Mouse (Mus musculus) CH12.LX (cell line): Measurements from ENCODE around the gene Plekhg2. TPM values are rescaled to one million over a fixed set of nuclear protein-coding genes. Genes with fewer than 3 reads are reported as not detected.
A peak's percentile ranks its signal among the peaks of the same experiment; 100 is the strongest.

ENCODE experiments used
- DNase-seq: peaks from one replicate; pipeline ENCODE4 v3.0.0-alpha.2; 2013; ENCODE audit errors: extremely low read depth
- H3K27ac ChIP-seq: 2 replicates; pipeline ENCODE4 v1.5.1; 2012; ENCODE audit warnings: low read depth, mild to moderate bottlenecking, control low read depth, moderate library complexity; ENCODE audit not compliant: insufficient read depth
- H3K27me3 ChIP-seq: replicated peaks from 2 replicates; pipeline ENCODE3; 2012; ENCODE audit warnings: inconsistent platforms
- H3K36me3 ChIP-seq, 2 experiments: replicated peaks in 1 of 2; 2 replicates each; pipeline versions ENCODE3 to v1.6.1; 2012; ENCODE audit warnings: inconsistent platforms in 1 of 2, low read length in 1 of 2, mild to moderate bottlenecking in 1 of 2, mixed read lengths in 1 of 2, moderate library complexity in 1 of 2; ENCODE audit not compliant: control insufficient read depth in 1 of 2, insufficient read depth in 1 of 2
- H3K4me1 ChIP-seq, 2 experiments: 2 replicates each; pipeline ENCODE4 v1.6.1; 2012; ENCODE audit warnings: inconsistent platforms in 1 of 2, moderate library complexity in 1 of 2; ENCODE audit not compliant: insufficient read depth in 2 of 2, control insufficient read depth in 1 of 2
- H3K4me2 ChIP-seq: 2 replicates; pipeline ENCODE4 v1.6.1; 2012; ENCODE audit warnings: low read depth, mild to moderate bottlenecking, control low read depth; ENCODE audit not compliant: poor library complexity, insufficient read depth, severe bottlenecking
- H3K4me3 ChIP-seq, 3 experiments: fragments of 150-350 bp in 1 of 3; sonication (generic) in 1 of 3; replicated peaks in 1 of 3; 2 replicates each; pipeline versions ENCODE3 to v1.5.1; 2011 to 2012; ENCODE audit warnings: low read depth in 2 of 3, low read length in 2 of 3, mild to moderate bottlenecking in 2 of 3, moderate library complexity in 2 of 3, control low read depth in 1 of 3, improper control_type of control experiment in 1 of 3, inconsistent platforms in 1 of 3, mixed read lengths in 1 of 3; ENCODE audit not compliant: poor library complexity in 1 of 3
- H3K79me2 ChIP-seq: replicated peaks from 2 replicates; pipeline ENCODE4 v1.6.1; 2012; ENCODE audit warnings: mild to moderate bottlenecking, moderate library complexity; ENCODE audit not compliant: control insufficient read depth, poor library complexity, insufficient read depth, severe bottlenecking; ENCODE audit errors: extremely low read depth
- H3K9ac ChIP-seq: 2 replicates; pipeline ENCODE4 v1.6.1; 2012; ENCODE audit warnings: low read depth, mild to moderate bottlenecking, control low read depth, moderate library complexity; ENCODE audit not compliant: insufficient read depth
- H3K9me3 ChIP-seq: replicated peaks from 2 replicates; pipeline ENCODE3; 2012; ENCODE audit warnings: low read length, inconsistent platforms, mixed read lengths
- CHD1 ChIP-seq: IDR thresholded peaks from 2 replicates; pipeline ENCODE4 v1.6.1; 2012; ENCODE audit warnings: low read depth, low read length, improper control_type of control experiment, inconsistent platforms
- CHD2 ChIP-seq: IDR thresholded peaks from 2 replicates; pipeline ENCODE4 v1.6.1; 2011; ENCODE audit warnings: low read length, improper control_type of control experiment
- E2F4 ChIP-seq: IDR thresholded peaks from 2 replicates; pipeline ENCODE4 v1.6.1; 2011; ENCODE audit warnings: low read depth, low read length, improper control_type of control experiment; ENCODE audit not compliant: insufficient replicate concordance
- ELF1 ChIP-seq: IDR thresholded peaks from 2 replicates; pipeline ENCODE4 v1.6.1; 2014; ENCODE audit warnings: low read depth, mild to moderate bottlenecking, inconsistent platforms, low read length, improper control_type of control experiment
- EP300 ChIP-seq: IDR thresholded peaks from 2 replicates; pipeline ENCODE4 v1.6.1; 2011; ENCODE audit warnings: low read length, improper control_type of control experiment
- ETS1 ChIP-seq: conservative IDR thresholded peaks from 2 replicates; pipeline ENCODE4 v1.6.1; 2012; ENCODE audit warnings: low read depth, mild to moderate bottlenecking, inconsistent platforms, low read length, improper control_type of control experiment, moderate library complexity
- GABPA ChIP-seq: IDR thresholded peaks from 2 replicates; pipeline ENCODE4 v1.6.1; 2012; ENCODE audit warnings: low read depth, low read length, improper control_type of control experiment, inconsistent platforms; ENCODE audit not compliant: insufficient replicate concordance
- HCFC1 ChIP-seq: IDR thresholded peaks from 2 replicates; pipeline ENCODE4 v1.6.1; 2012; ENCODE audit warnings: low read depth, mild to moderate bottlenecking, inconsistent platforms, low read length, improper control_type of control experiment
- IRF4 ChIP-seq: IDR thresholded peaks from 2 replicates; pipeline ENCODE4 v1.6.1; 2014; ENCODE audit warnings: low read depth, mild to moderate bottlenecking, inconsistent platforms, low read length, improper control_type of control experiment
- JUN ChIP-seq: IDR thresholded peaks from 2 replicates; pipeline ENCODE4 v1.6.1; 2011; ENCODE audit warnings: low read depth, mild to moderate bottlenecking, low read length, improper control_type of control experiment, moderate library complexity; ENCODE audit not compliant: insufficient read depth
- JUND ChIP-seq: conservative IDR thresholded peaks from 2 replicates; pipeline ENCODE4 v1.6.1; 2011; ENCODE audit warnings: low read depth, low read length, improper control_type of control experiment
- KAT2A ChIP-seq: IDR thresholded peaks from 2 replicates; pipeline ENCODE4 v1.6.1; 2012; ENCODE audit warnings: low read length, improper control_type of control experiment, inconsistent platforms; ENCODE audit not compliant: insufficient replicate concordance
- MAFK ChIP-seq: IDR thresholded peaks from 2 replicates; pipeline ENCODE4 v1.6.1; 2011; ENCODE audit warnings: low read length, improper control_type of control experiment; ENCODE audit not compliant: insufficient replicate concordance
- MAX ChIP-seq: IDR thresholded peaks from 2 replicates; pipeline ENCODE4 v1.6.1; 2011; ENCODE audit warnings: low read length, improper control_type of control experiment
- MAZ ChIP-seq: IDR thresholded peaks from 2 replicates; pipeline ENCODE4 v1.6.1; 2012; ENCODE audit warnings: low read depth, mild to moderate bottlenecking, inconsistent platforms, low read length, improper control_type of control experiment, moderate library complexity
- MEF2A ChIP-seq: IDR thresholded peaks from 2 replicates; pipeline ENCODE4 v1.6.1; 2014; ENCODE audit warnings: low read depth, mild to moderate bottlenecking, inconsistent platforms, low read length, improper control_type of control experiment, borderline replicate concordance
- MXI1 ChIP-seq: IDR thresholded peaks from 2 replicates; pipeline ENCODE4 v1.6.1; 2011; ENCODE audit warnings: mild to moderate bottlenecking, low read depth, low read length, improper control_type of control experiment
- NRF1 ChIP-seq: IDR thresholded peaks from 2 replicates; pipeline ENCODE4 v1.6.1; 2014; ENCODE audit warnings: low read depth, mild to moderate bottlenecking, inconsistent platforms, low read length, improper control_type of control experiment, moderate library complexity
- POLR2A ChIP-seq: IDR thresholded peaks from 2 replicates; pipeline ENCODE4 v1.6.1; 2011; ENCODE audit warnings: low read depth, mild to moderate bottlenecking, improper control_type of control experiment, low read length
- RAD21 ChIP-seq: IDR thresholded peaks from 2 replicates; pipeline ENCODE4 v1.6.1; 2011; ENCODE audit warnings: low read depth, mild to moderate bottlenecking, low read length, improper control_type of control experiment, moderate library complexity
- SIN3A ChIP-seq: IDR thresholded peaks from 2 replicates; pipeline ENCODE4 v1.6.1; 2012; ENCODE audit warnings: low read length, improper control_type of control experiment, inconsistent platforms
- TBP ChIP-seq: conservative IDR thresholded peaks from 2 replicates; pipeline ENCODE4 v1.6.1; 2011; ENCODE audit warnings: low read depth, low read length, improper control_type of control experiment
- TCF12 ChIP-seq: IDR thresholded peaks from 2 replicates; pipeline ENCODE4 v1.6.1; 2014; ENCODE audit warnings: low read depth, mild to moderate bottlenecking, inconsistent platforms, low read length, improper control_type of control experiment
- USF1 ChIP-seq: IDR thresholded peaks from 2 replicates; pipeline ENCODE4 v1.6.1; 2014; ENCODE audit warnings: low read depth, mild to moderate bottlenecking, inconsistent platforms, low read length, improper control_type of control experiment
- USF2 ChIP-seq: conservative IDR thresholded peaks from 2 replicates; pipeline ENCODE4 v1.6.1; 2011; ENCODE audit warnings: low read depth, low read length, improper control_type of control experiment
- ZC3H11A ChIP-seq: IDR thresholded peaks from 2 replicates; pipeline ENCODE4 v1.6.1; 2012; ENCODE audit warnings: low read depth, mild to moderate bottlenecking, inconsistent platforms, low read length, improper control_type of control experiment
- ZKSCAN1 ChIP-seq: IDR thresholded peaks from 2 replicates; pipeline ENCODE4 v1.6.1; 2012; ENCODE audit warnings: low read depth, inconsistent platforms, low read length, improper control_type of control experiment, borderline replicate concordance
- ZMIZ1 ChIP-seq: IDR thresholded peaks from 2 replicates; pipeline ENCODE4 v1.6.1; 2012; ENCODE audit warnings: low read depth, mild to moderate bottlenecking, inconsistent platforms, low read length, improper control_type of control experiment
- ZNF384 ChIP-seq: IDR thresholded peaks from 2 replicates; pipeline ENCODE4 v1.6.1; 2012; ENCODE audit warnings: low read depth, low read length, improper control_type of control experiment, inconsistent platforms
- dilution Hi-C: fragments of 300-500 bp; cut with MboI; formaldehyde crosslinking; loops from 2 replicates; pipeline ENCODE4 v1.14.3; 2020; ENCODE audit warnings: low sequenced_read_pairs; ENCODE audit not compliant: extremely low pct_unique_long_range_greater_than_20kb, extremely low pct_ligation_motif_present
- in situ Hi-C: fragments of 300-500 bp; cut with MboI; formaldehyde crosslinking; loops from 3 replicates; pipeline ENCODE4 v1.14.3; 2019; ENCODE audit warnings: low sequenced_read_pairs, low pct_ligation_motif_present, low pct_unique_long_range_greater_than_20kb, mixed read lengths
- polyA plus RNA-seq: library from polyadenylated mRNA; unstranded; fragments of >175 nt; gene quantifications from 2 replicates; pipeline ENCODE4 v1.2.1, GENCODE M21; 2012; ENCODE audit warnings: low read depth; ENCODE audit not compliant: insufficient read length
- total RNA-seq, 2 experiments: library from RNA; depleted of rRNA; stranded (reverse); fragments of 300-350 nt in 1 of 2; fragments of >200 nt in 1 of 2; gene quantifications; 2 replicates each; pipeline ENCODE4 v1.2.3; 2012 to 2014

Gene Plekhg2
- total and polyA plus RNA-seq, 3 experiments: 0.39 to 5.5 (median 4.7) TPM

GRCm38 (mm10) chr7:28351676-28352191, 20.7 kb downstream of the Plekhg2 start:
- H3K4me3 ChIP-seq: peak overlapping the region; percentile 70 to 99 (median 72)
- TF ChIP-seq MXI1 (no peak), NRF1 (no peak), ZC3H11A (no peak), GABPA (no peak), ZMIZ1 (no peak), ZKSCAN1 (no peak), EP300 (no peak), JUND (no peak), ZNF384 (no peak), CHD1 (no peak), ETS1 (no peak), MEF2A (no peak), TCF12 (no peak), CHD2 (no peak)
- H3K27ac ChIP-seq: no peak overlapping the region; the same call in 1 of the 2 replicates
- no peak for DNase-seq
- H3K9ac ChIP-seq: peak overlapping the region; percentile 99
- no peaks in the 10 kb centered on the region for H3K9me3 ChIP-seq
- peaks cover 17% of the 10 kb centered on the region for H3K79me2 ChIP-seq
- H3K4me2 ChIP-seq: peak overlapping the region; percentile 85
- no peaks in the 10 kb centered on the region for H3K27me3 ChIP-seq
- H3K36me3 ChIP-seq: peaks cover 31 to 37% of the 10 kb centered on the region in 2 experiments
- dilution Hi-C loops: no loop called here
- in situ Hi-C loops: no loop called here
- peaks cover 12 to 36% of the 10 kb centered on the region in 2 experiments for H3K4me1 ChIP-seq

GRCm38 (mm10) chr7:28350155-28350883, 22.1 kb downstream of the Plekhg2 start, which contains the start of gene Rps16:
Rps16 (plus strand) TSS chr7:28350652.
- Histone ChIP-seq H3K79me2 (peaks cover 17% of the 10 kb centered on the region), H3K4me3 (peak within 1 kb of the TSS; percentile 70 to 99 (median 80)), H3K4me1 (peaks cover 12 to 36% of the 10 kb centered on the region in 2 experiments), H3K9ac (peak within 1 kb of the TSS; percentile 99), H3K27ac (peak within 1 kb of the TSS; percentile 70), H3K9me3 (no peaks in the 10 kb centered on the region), H3K27me3 (no peaks in the 10 kb centered on the region), H3K4me2 (peak within 1 kb of the TSS; percentile 85), H3K36me3 (peaks cover 31 to 36% of the 10 kb centered on the region in 2 experiments)
- peak; percentile 97 for DNase-seq
- dilution Hi-C loops: no loop called here
- in situ Hi-C loops: no loop called here
- TF ChIP-seq POLR2A: peak; percentile 88
- peak; percentile 89; the same call in 1 of the 2 replicates for TF ChIP-seq KAT2A
- peak; percentile 94 for TF ChIP-seq ELF1
- TF ChIP-seq JUN: no peak
- peak; percentile 26 for TF ChIP-seq MEF2A
- TF ChIP-seq MAX: peak; percentile 69; the same call in 1 of the 2 replicates
- TF ChIP-seq ZNF384: 0 out of 2 replicates have a peak, but pooled peaks have one; percentile 35
- TF ChIP-seq TBP: peak; percentile 87
- no peak for TF ChIP-seq RAD21
- TF ChIP-seq MAFK: no peak
- TF ChIP-seq USF2: no peak
- TF ChIP-seq E2F4: peak; percentile 85; the same call in 1 of the 2 replicates
- peak; percentile 47 for TF ChIP-seq IRF4
- peak; percentile 58; the same call in 1 of the 2 replicates for TF ChIP-seq CHD2
- TF ChIP-seq MAZ: peak; percentile 98
- TF ChIP-seq NRF1: peak; percentile 90
- TF ChIP-seq HCFC1: peak; percentile 89
- TF ChIP-seq SIN3A: no peak; the same call in 1 of the 2 replicates
- TF ChIP-seq ZMIZ1: peak; percentile 92
- no peak for TF ChIP-seq JUND
- no peak for TF ChIP-seq ZC3H11A
- peak; percentile 93 for TF ChIP-seq TCF12
- TF ChIP-seq USF1: no peak
